Mouse (Mus musculus) ES-E14 (cell line): Measurements from ENCODE around the gene Pde6c. TPM values are rescaled to one million over a fixed set of nuclear protein-coding genes. Genes with fewer than 3 reads are reported as not detected.

Experiments
- DNase-seq: peaks from one replicate; pipeline ENCODE4 v3.0.0-alpha.2; 2013; ENCODE audit warnings: low read depth, low spot score
- H3K27ac ChIP-seq: 2 replicates; pipeline ENCODE4 v1.5.1; 2012; ENCODE audit warnings: low read depth, mild to moderate bottlenecking, low read length, moderate library complexity, mixed read lengths; ENCODE audit not compliant: poor library complexity, insufficient read depth, severe bottlenecking
- H3K36me3 ChIP-seq: 2 replicates; pipeline ENCODE4 v1.6.1; 2012; ENCODE audit warnings: mild to moderate bottlenecking, low read length, moderate library complexity, mixed read lengths; ENCODE audit not compliant: control insufficient read depth, poor library complexity, insufficient read depth, severe bottlenecking
- H3K4me1 ChIP-seq, 2 experiments: fragments of 150-350 bp in 1 of 2; sonication (generic) in 1 of 2; 2 replicates each; pipeline ENCODE4 v1.6.1; 2012; ENCODE audit warnings: low read length in 2 of 2, mild to moderate bottlenecking in 1 of 2, mixed read lengths in 1 of 2; ENCODE audit not compliant: control insufficient read depth in 2 of 2, insufficient read depth in 2 of 2, poor library complexity in 1 of 2
- H3K4me3 ChIP-seq, 2 experiments: fragments of 150-350 bp in 1 of 2; sonication (generic) in 1 of 2; 2 replicates each; pipeline ENCODE4 v1.5.1; 2012; ENCODE audit warnings: low read length in 2 of 2, low read depth in 1 of 2, mild to moderate bottlenecking in 1 of 2, mixed read lengths in 1 of 2; ENCODE audit not compliant: insufficient read depth in 1 of 2, poor library complexity in 1 of 2, severe bottlenecking in 1 of 2
- H3K9ac ChIP-seq: 2 replicates; pipeline ENCODE4 v1.6.1; 2012; ENCODE audit warnings: low read depth, mild to moderate bottlenecking, low read length, mixed read lengths; ENCODE audit not compliant: poor library complexity, insufficient read depth, severe bottlenecking
- H3K9me3 ChIP-seq: fragments of 150-350 bp; sonication (generic); 2 replicates; pipeline ENCODE4 v1.6.1; 2012; ENCODE audit warnings: low read depth, mild to moderate bottlenecking, low read length; ENCODE audit not compliant: control insufficient read depth, insufficient read depth
- CHD2 ChIP-seq: IDR thresholded peaks from 2 replicates; pipeline ENCODE4 v1.6.1; 2014; ENCODE audit warnings: mild to moderate bottlenecking, low read depth, low read length, inconsistent platforms
- HCFC1 ChIP-seq: IDR thresholded peaks from 2 replicates; pipeline ENCODE4 v1.6.1; 2012; ENCODE audit warnings: low read length, inconsistent platforms, borderline replicate concordance; ENCODE audit not compliant: insufficient read depth
- MAFK ChIP-seq: IDR thresholded peaks from 2 replicates; pipeline ENCODE4 v1.6.1; 2014; ENCODE audit warnings: mild to moderate bottlenecking, low read depth, low read length, inconsistent platforms; ENCODE audit not compliant: insufficient read depth
- ZC3H11A ChIP-seq: IDR thresholded peaks from 2 replicates; pipeline ENCODE4 v1.6.1; 2012; ENCODE audit warnings: low read depth, mild to moderate bottlenecking, inconsistent platforms, low read length, borderline replicate concordance
- ZNF384 ChIP-seq: IDR thresholded peaks from 2 replicates; pipeline ENCODE4 v1.6.1; 2012; ENCODE audit warnings: low read depth, low read length, inconsistent platforms
- in situ Hi-C, 2 experiments: fragments of 600-800 bp; cut with MboI; formaldehyde crosslinking; loops; one replicate each; pipeline ENCODE4 v1.15.1; 2025; ENCODE audit warnings: low sequenced_read_pairs in 2 of 2, inconsistent platforms in 1 of 2; ENCODE audit not compliant: unreplicated experiment in 2 of 2
- total RNA-seq: library from RNA; depleted of rRNA; stranded (reverse); fragments of 300-350 nt; gene quantifications from 2 replicates; pipeline ENCODE4 v1.2.3, GENCODE M21; 2012; rRNA removed

Pde6c gene
- not detected in 2 replicates for total RNA-seq

DNA sequence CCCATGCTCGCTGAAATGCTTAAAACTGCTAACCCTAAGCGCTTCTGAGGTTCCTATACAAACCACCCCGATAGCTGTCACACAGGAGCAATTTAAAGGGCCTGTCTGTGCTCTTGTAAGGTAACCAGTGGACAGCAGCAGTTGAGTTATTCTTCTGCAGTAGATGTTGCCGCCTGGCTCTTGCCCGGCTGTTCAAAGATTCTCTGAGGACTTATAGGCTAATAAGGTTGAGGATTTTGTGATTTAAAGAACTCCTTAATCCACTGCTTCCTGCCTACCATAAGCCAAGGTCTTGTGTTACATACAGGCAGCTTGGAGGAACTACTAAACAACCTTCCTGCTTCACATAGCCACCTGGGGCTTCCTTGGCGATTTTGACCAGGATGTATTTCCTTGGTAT is at the start of gene Pde6c:
Pde6c (plus strand) TSS at position 301 of the 400 bp plus-strand sequence.
- H3K4me3 ChIP-seq, result no peak within 1 kb of the TSS
- no peaks in the 10 kb centered on the region for H3K36me3 ChIP-seq
- DNase-seq, result no peak
- no peak for TF ChIP-seq CHD2
- TF ChIP-seq HCFC1, result no peak
- no peak for TF ChIP-seq ZNF384
- no peak for TF ChIP-seq MAFK
- TF ChIP-seq ZC3H11A, result no peak
- H3K9ac ChIP-seq, result no peak within 1 kb of the TSS
- no peak within 1 kb of the TSS for H3K27ac ChIP-seq
- no peaks in the 10 kb centered on the region for H3K9me3 ChIP-seq
- H3K4me1 ChIP-seq, result no peaks in the 10 kb centered on the region
- in situ Hi-C loops, result no loop called here

DNA sequence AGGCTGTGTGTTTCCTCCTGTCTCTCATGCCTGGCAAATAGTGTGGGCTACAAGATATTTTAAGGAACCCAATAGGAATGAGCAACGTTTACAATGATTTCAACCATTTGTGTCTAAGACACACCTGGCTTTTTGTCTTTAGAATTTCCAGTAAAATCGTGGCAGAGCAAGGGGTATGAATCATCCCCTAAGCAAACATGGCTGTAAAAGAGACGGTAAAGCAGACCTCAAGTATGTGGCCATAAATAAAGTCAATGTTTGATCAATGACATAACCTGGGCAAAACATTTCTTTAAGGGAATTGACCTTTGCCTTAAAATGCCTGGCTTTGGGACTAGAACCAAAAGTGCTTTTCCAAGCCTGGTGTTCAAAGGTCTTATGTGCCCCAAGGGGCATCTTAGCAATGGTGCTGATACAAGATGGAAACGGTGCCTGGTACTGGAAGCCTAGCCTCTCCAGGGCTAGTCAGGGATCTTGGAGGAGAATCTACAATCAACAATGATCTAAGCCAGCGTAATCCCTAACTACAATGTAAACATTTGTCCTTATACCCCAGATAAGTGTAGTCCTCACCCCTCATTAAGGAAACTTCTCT is 49.6 kb upstream of the Pde6c start:
- H3K9ac ChIP-seq, result no peak overlapping the region
- in situ Hi-C loops, result no loop called here
- no peak overlapping the region for H3K27ac ChIP-seq
- no peaks in the 10 kb centered on the region for H3K36me3 ChIP-seq
- no peaks in the 10 kb centered on the region for H3K9me3 ChIP-seq
- no peak overlapping the region for H3K4me3 ChIP-seq
- TF ChIP-seq ZNF384, result no peak
- no peak for TF ChIP-seq HCFC1
- TF ChIP-seq CHD2, result no peak
- no peak for TF ChIP-seq ZC3H11A
- no peak for TF ChIP-seq MAFK
- H3K4me1 ChIP-seq, result peaks cover 2 to 3% of the 10 kb centered on the region in 2 experiments; a peak in 2 of 4 replicates
- no peak for DNase-seq

DNA sequence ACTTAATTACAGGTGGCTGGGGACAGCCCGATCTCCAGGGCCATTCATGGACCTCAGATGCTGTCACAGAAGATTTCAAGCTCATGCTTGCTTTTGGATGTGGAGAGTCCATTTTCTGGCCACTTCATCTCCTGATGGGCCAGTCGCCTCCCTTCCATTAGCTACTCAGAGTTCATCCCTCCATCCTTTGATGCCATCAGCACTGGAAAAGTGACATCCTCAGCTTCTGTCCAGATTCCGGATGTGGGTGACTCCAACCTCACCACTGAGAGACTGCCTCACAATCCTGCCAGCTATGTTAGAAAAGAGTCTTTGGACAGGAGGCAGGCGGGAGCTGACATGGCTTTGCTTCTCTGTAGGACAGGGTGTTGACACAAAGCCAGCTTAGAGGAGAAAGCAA is 46.7 kb upstream of the Pde6c start:
- Histone ChIP-seq H3K9me3 (no peaks in the 10 kb centered on the region), H3K27ac (no peak overlapping the region), H3K4me3 (no peak overlapping the region), H3K36me3 (no peaks in the 10 kb centered on the region), H3K4me1 (peaks cover 2 to 3% of the 10 kb centered on the region in 2 experiments; a peak in 2 of 4 replicates), H3K9ac (no peak overlapping the region)
- in situ Hi-C loops, result no loop called here
- TF ChIP-seq MAFK, result no peak
- no peak for TF ChIP-seq HCFC1
- TF ChIP-seq ZC3H11A, result no peak
- TF ChIP-seq ZNF384, result no peak
- TF ChIP-seq CHD2, result no peak
- DNase-seq, result no peak

DNA sequence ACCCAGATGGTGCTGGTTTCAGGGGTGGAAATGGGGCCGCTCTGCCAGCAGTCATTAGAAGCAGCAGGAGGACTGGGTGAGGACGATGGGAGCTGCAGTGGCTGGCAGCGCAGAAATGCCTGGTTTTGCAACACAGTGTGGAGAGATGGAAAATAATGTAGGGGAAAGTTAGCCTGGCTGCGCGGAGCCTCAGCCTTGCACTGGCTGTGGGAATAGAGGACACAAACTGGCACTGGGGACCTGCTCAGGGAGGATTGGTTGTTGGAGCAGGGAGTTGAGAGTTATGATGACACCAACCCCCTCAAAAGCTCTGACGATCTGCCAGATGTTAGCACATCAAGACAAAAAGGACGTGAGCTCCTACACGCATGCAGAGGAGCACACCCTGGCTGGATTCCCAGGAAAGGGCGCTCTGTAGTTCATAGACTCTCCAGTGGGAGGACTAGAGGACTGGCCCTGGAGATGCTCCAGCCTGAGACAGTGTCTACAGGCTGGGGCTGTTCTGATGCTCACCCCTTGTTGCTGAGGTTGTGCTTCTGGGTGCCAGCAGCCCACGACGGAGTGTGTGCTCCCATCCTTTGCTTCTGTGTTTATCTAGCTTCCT is 45.5 kb upstream of the Pde6c start:
- Histone ChIP-seq H3K9ac (peak overlapping the region; percentile 26; the same call in 1 of the 2 replicates), H3K36me3 (no peaks in the 10 kb centered on the region), H3K9me3 (no peaks in the 10 kb centered on the region), H3K4me1 (peaks cover 0 to 2% of the 10 kb centered on the region in 2 experiments; a peak in 1 of 4 replicates), H3K27ac (no peak overlapping the region), H3K4me3 (no peak overlapping the region)
- DNase-seq, result no peak
- in situ Hi-C loops, result no loop called here
- TF ChIP-seq HCFC1, result no peak
- no peak for TF ChIP-seq CHD2
- no peak for TF ChIP-seq ZC3H11A
- TF ChIP-seq MAFK, result no peak
- no peak for TF ChIP-seq ZNF384

DNA sequence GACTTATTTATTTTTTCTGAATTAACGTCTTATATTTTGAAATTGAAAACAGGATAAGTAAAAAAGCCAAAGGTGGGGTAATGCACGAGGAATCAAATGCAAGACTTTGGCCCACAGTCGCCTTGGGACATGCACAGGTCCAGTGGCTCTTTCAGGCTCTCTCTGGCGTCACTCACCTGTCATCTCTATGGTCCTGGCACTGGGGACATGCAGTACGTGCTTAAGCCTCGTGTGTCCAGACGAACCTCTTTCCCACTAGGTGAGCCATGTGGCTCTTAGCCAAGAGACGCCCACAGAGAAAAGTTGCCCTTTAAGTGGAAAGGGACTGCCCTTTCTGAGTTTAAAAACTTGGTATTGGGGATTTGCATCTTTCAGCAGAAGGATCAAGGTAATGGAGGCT is 43.2 kb upstream of the Pde6c start:
- in situ Hi-C loops, result no loop called here
- Histone ChIP-seq H3K4me3 (no peak overlapping the region), H3K27ac (no peak overlapping the region), H3K36me3 (no peaks in the 10 kb centered on the region), H3K4me1 (peaks cover 0 to 2% of the 10 kb centered on the region in 2 experiments; a peak in 1 of 4 replicates), H3K9ac (no peak overlapping the region), H3K9me3 (no peaks in the 10 kb centered on the region)
- DNase-seq, result no peak
- no peak for TF ChIP-seq CHD2
- no peak for TF ChIP-seq ZC3H11A
- TF ChIP-seq ZNF384, result no peak
- TF ChIP-seq HCFC1, result no peak
- no peak for TF ChIP-seq MAFK
